Mouse (Mus musculus): Measurements from ENCODE around the gene Adgrv1. TPM values are rescaled to one million over a fixed set of nuclear protein-coding genes. Genes with fewer than 3 reads are reported as not detected.
"Not testable (repeated sequence)": the region's sequence is repeated elsewhere in the genome, so short reads cannot be mapped to it uniquely, and the experiment has no call there.

The Adgrv1 gene
- total RNA-seq, 4 experiments from 2014 or later, result 0.05 to 0.38 (median 0.30) TPM

- DNase-seq (ENCODE audit: low spot score), result no peak
Observed at GRCm38 (mm10) chr13:81342987-81343596, 289.9 kb downstream of the Adgrv1 start.

GRCm38 (mm10) chr13:81335241-81335640 is 297.7 kb downstream of the Adgrv1 start:
- no peak for DNase-seq (ENCODE audit: low spot score)

- peak; percentile 4 for DNase-seq (ENCODE audit: low spot score)
Observed at GRCm38 (mm10) chr13:81332018-81332417, 300.9 kb downstream of the Adgrv1 start.

GRCm38 (mm10) chr13:81329762-81330161 is 303.2 kb downstream of the Adgrv1 start:
- DNase-seq (ENCODE audit: low spot score), result no peak

- no peak for DNase-seq (ENCODE audit: low spot score)
Observed at GRCm38 (mm10) chr13:81328181-81328580, 304.8 kb downstream of the Adgrv1 start.

- no peak for DNase-seq (ENCODE audit: low spot score)
Observed at GRCm38 (mm10) chr13:81325606-81326215, 307.2 kb downstream of the Adgrv1 start.

- no peak for DNase-seq (ENCODE audit: low spot score)
Observed at GRCm38 (mm10) chr13:81323546-81324316, 309.2 kb downstream of the Adgrv1 start.

- DNase-seq (ENCODE audit: low spot score), result no peak
Observed at GRCm38 (mm10) chr13:81316581-81316980, 316.4 kb downstream of the Adgrv1 start.

GRCm38 (mm10) chr13:81314306-81315120 is 318.4 kb downstream of the Adgrv1 start:
- peak; percentile 25 for DNase-seq (ENCODE audit: low spot score)

GRCm38 (mm10) chr13:81312148-81312547 is 320.8 kb downstream of the Adgrv1 start:
- DNase-seq (ENCODE audit: low spot score), result no peak

GRCm38 (mm10) chr13:81300851-81301250 is 332.1 kb downstream of the Adgrv1 start:
- DNase-seq (ENCODE audit: low spot score), result no peak

GRCm38 (mm10) chr13:81294106-81294505 is 338.8 kb downstream of the Adgrv1 start:
- no peak for DNase-seq (ENCODE audit: low spot score)

GRCm38 (mm10) chr13:81282193-81282592 is 350.8 kb downstream of the Adgrv1 start:
- no peak for DNase-seq (ENCODE audit: low spot score)

GRCm38 (mm10) chr13:81280650-81281229 is 352.2 kb downstream of the Adgrv1 start:
- DNase-seq (ENCODE audit: low spot score), result no peak

- no peak for DNase-seq (ENCODE audit: low spot score)
Observed at GRCm38 (mm10) chr13:81279351-81279736, 353.6 kb downstream of the Adgrv1 start.

- DNase-seq (ENCODE audit: low spot score), result no peak
Observed at GRCm38 (mm10) chr13:81278669-81279350, 354.1 kb downstream of the Adgrv1 start.

- no peak for DNase-seq (ENCODE audit: low spot score)
Observed at GRCm38 (mm10) chr13:81273837-81274236, 359.1 kb downstream of the Adgrv1 start.

- DNase-seq (ENCODE audit: low spot score), result no peak
Observed at GRCm38 (mm10) chr13:81270396-81270795, 362.6 kb downstream of the Adgrv1 start.

- no peak for DNase-seq (ENCODE audit: low spot score)
Observed at GRCm38 (mm10) chr13:81269056-81269455, 363.9 kb downstream of the Adgrv1 start.

GRCm38 (mm10) chr13:81267489-81267888 is 365.5 kb downstream of the Adgrv1 start:
- DNase-seq (ENCODE audit: low spot score), result not testable (repeated sequence)

- DNase-seq (ENCODE audit: low spot score), result no peak
Observed at GRCm38 (mm10) chr13:81264465-81264864, 368.5 kb downstream of the Adgrv1 start.

Measured in heart, adult 8-10 months (tissue).